21 mouse cellular contexts compared by ENCODE assay signal in the genomic region with DNA sequence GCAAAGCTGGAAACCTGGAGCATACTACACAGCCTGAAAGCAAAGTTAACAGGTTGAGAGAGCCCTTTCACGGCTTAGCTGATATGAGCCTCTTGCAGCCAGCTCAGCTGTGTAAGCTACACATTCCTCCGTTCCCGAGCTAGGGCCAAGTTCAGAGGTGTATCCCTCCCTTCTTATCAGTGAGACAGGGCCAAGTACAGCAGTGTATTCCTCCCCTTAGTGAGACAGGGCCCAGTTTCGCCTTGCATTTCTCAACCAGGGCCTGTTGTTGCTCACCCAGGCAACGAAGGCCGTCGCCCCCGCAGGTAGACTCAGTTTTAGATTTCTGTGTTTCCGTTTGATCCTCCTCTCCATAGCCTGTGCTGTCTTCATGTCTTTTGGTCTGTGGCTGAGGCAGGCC. TPM values are rescaled to one million over a fixed set of nuclear protein-coding genes. Genes with fewer than 3 reads are reported as not detected.
A peak's percentile ranks its signal among the peaks of the same experiment; 100 is the strongest.
DNase-seq lines count a peak whose midpoint lies in the region; ATAC-seq and TF ChIP-seq lines count a peak whose summit lies in the region.
"Had no signal": no experiment of that assay in that cellular context is flagged by ENCODE, and none has a peak within 500 bp of the region (broad histone marks: within the 10 kb centered on the region; RNA-seq: fewer than 3 reads in every experiment).

No protein-coding gene starts in this region.

- TF ChIP-seq CTCF in CH12.LX (conservative IDR thresholded peaks at IDR 0.05 in 1 of 2, IDR thresholded peaks at IDR 0.05 in 1 of 2; ENCODE audit: low read depth in 2 of 2, low read length in 2 of 2) = no peak

- H3K4me3 ChIP-seq in CH12.LX (replicated peaks in 1 of 3; ENCODE audit: low read depth in 2 of 3, low read length in 2 of 3, poor library complexity in 1 of 3) = peak overlapping the region in 2 of 3 experiments; percentile 6 to 51
- no peak overlapping the region for H3K4me3 ChIP-seq in intestine, embryonic 15.5 days (replicated peaks)
- no peak overlapping the region for H3K4me3 ChIP-seq in stomach, embryonic 15.5 days (replicated peaks)
- H3K4me3 ChIP-seq: embryonic facial prominence, embryonic 13.5 days; forebrain, embryonic 12.5 days; heart, adult 2 months; heart, embryonic 13.5 days; hindbrain, embryonic 12.5 days had no signal

- peak; percentile 96 for ATAC-seq in intestine, embryonic 15.5 days
- peak; percentile 70; the same call in 1 of the 2 replicates for ATAC-seq in stomach, embryonic 15.5 days (ENCODE audit: insufficient read depth, low FRiP score, low read depth)
- ATAC-seq: forebrain, embryonic 16.5 days; hindbrain, embryonic 16.5 days had no signal

- H3K79me2 ChIP-seq in CH12.LX (replicated peaks; ENCODE audit: control insufficient read depth, extremely low read depth, insufficient read depth, poor library complexity, severe bottlenecking) = no peaks in the 10 kb centered on the region

- no peak for TF ChIP-seq RAD21 in CH12.LX (IDR thresholded peaks at IDR 0.05; ENCODE audit: low read depth, low read length)

- peaks cover 27 to 63% of the 10 kb centered on the region in 2 experiments for H3K4me1 ChIP-seq in CH12.LX (ENCODE audit: control insufficient read depth in 1 of 2, insufficient read depth in 2 of 2)
- no peaks in the 10 kb centered on the region for H3K4me1 ChIP-seq in intestine, embryonic 15.5 days (replicated peaks)
- no peaks in the 10 kb centered on the region for H3K4me1 ChIP-seq in stomach, embryonic 15.5 days
- H3K4me1 ChIP-seq: embryonic facial prominence, embryonic 13.5 days; forebrain, embryonic 12.5 days; heart, embryonic 13.5 days; hindbrain, embryonic 12.5 days had no signal

- in situ Hi-C loops in CH12.LX (cut with MboI; ENCODE audit: low pct_ligation_motif_present, low pct_unique_long_range_greater_than_20kb, low sequenced_read_pairs) = no loop called here

- H3K4me2 ChIP-seq in CH12.LX (ENCODE audit: insufficient read depth, low read depth, poor library complexity, severe bottlenecking) = peak overlapping the region; percentile 10; the same call in 1 of the 2 replicates
- H3K4me2 ChIP-seq in intestine, embryonic 15.5 days (replicated peaks) = peak overlapping the region; percentile 22; the same call in 1 of the 2 replicates
- no peak overlapping the region for H3K4me2 ChIP-seq in stomach, embryonic 15.5 days
- H3K4me2 ChIP-seq: embryonic facial prominence, embryonic 13.5 days; forebrain, embryonic 12.5 days; heart, embryonic 13.5 days; hindbrain, embryonic 12.5 days had no signal

- no peak for TF ChIP-seq POLR2A in CH12.LX (IDR thresholded peaks at IDR 0.05; ENCODE audit: low read depth, low read length)

- TF ChIP-seq EP300 in CH12.LX (IDR thresholded peaks at IDR 0.05; ENCODE audit: low read length) = no peak

- peaks cover 16 to 33% of the 10 kb centered on the region in 2 experiments for H3K36me3 ChIP-seq in CH12.LX (replicated peaks in 1 of 2; ENCODE audit: control insufficient read depth in 1 of 2, insufficient read depth in 1 of 2, low read length in 1 of 2)
- H3K36me3 ChIP-seq in intestine, embryonic 15.5 days = no peaks in the 10 kb centered on the region
- no peaks in the 10 kb centered on the region for H3K36me3 ChIP-seq in stomach, embryonic 15.5 days
- H3K36me3 ChIP-seq: embryonic facial prominence, embryonic 13.5 days; forebrain, embryonic 12.5 days; heart, embryonic 13.5 days; hindbrain, embryonic 12.5 days had no signal

- H3K9ac ChIP-seq in CH12.LX (ENCODE audit: insufficient read depth, low read depth) = peak overlapping the region; percentile 51; the same call in 1 of the 2 replicates
- H3K9ac ChIP-seq in intestine, embryonic 15.5 days = no peak overlapping the region
- no peak overlapping the region for H3K9ac ChIP-seq in stomach, embryonic 15.5 days
- H3K9ac ChIP-seq: embryonic facial prominence, embryonic 13.5 days; forebrain, embryonic 12.5 days; heart, embryonic 13.5 days; hindbrain, embryonic 12.5 days had no signal

- dilution Hi-C loops in CH12.LX (cut with MboI; ENCODE audit: extremely low pct_ligation_motif_present, extremely low pct_unique_long_range_greater_than_20kb, low sequenced_read_pairs) = no loop called here

- no peaks in the 10 kb centered on the region for H3K27me3 ChIP-seq in CH12.LX (replicated peaks)
- H3K27me3 ChIP-seq in intestine, embryonic 15.5 days (replicated peaks) = no peaks in the 10 kb centered on the region
- no peaks in the 10 kb centered on the region for H3K27me3 ChIP-seq in stomach, embryonic 15.5 days (replicated peaks)
- H3K27me3 ChIP-seq: embryonic facial prominence, embryonic 13.5 days; forebrain, embryonic 12.5 days; heart, embryonic 13.5 days; hindbrain, embryonic 12.5 days had no signal

- H3K27ac ChIP-seq in CH12.LX (ENCODE audit: insufficient read depth, low read depth) = no peak overlapping the region
- H3K27ac ChIP-seq in intestine, embryonic 15.5 days = peak overlapping the region; percentile 83
- no peak overlapping the region for H3K27ac ChIP-seq in stomach, embryonic 15.5 days
- H3K27ac ChIP-seq: embryonic facial prominence, embryonic 13.5 days; forebrain, embryonic 12.5 days; heart, adult 2 months; heart, embryonic 13.5 days; hindbrain, embryonic 12.5 days had no signal

- peaks cover under 1% of the 10 kb centered on the region for H3K9me3 ChIP-seq in CH12.LX (replicated peaks; ENCODE audit: low read length)
- H3K9me3 ChIP-seq in intestine, embryonic 15.5 days = no peaks in the 10 kb centered on the region
- no peaks in the 10 kb centered on the region for H3K9me3 ChIP-seq in stomach, embryonic 15.5 days
- H3K9me3 ChIP-seq: embryonic facial prominence, embryonic 13.5 days; forebrain, embryonic 12.5 days; heart, embryonic 13.5 days; hindbrain, embryonic 12.5 days had no signal

- WGBS in intestine, embryonic 15.5 days = 56% methylated on average over 9 of the region's 9 CpGs
- WGBS in stomach, embryonic 15.5 days = 71% methylated on average over 9 of the region's 9 CpGs

- peak; percentile 14 to 16 for DNase-seq in lung, adult 18-20 months
- DNase-seq in lung, postnatal 4 days = no peak
- DNase-seq in CH12.LX (ENCODE audit: extremely low read depth) = no peak
- DNase-seq in adrenal gland, postnatal 10 days = no peak
- DNase-seq in cerebellum, adult 9-11 months = no peak
- DNase-seq: adrenal gland, adult 8-10 months; cerebellum, adult 11-12 months; cerebellum, adult 9-10 months; cerebellum, postnatal 36 days; gastrocnemius, postnatal 10 days; heart, postnatal 10 days; heart, postnatal 4 days had no signal

TF ChIP-seq in CH12.LX, 34 proteins besides CTCF, POLR2A, EP300 and RAD21:
- TF ChIP-seq TCF12 (IDR thresholded peaks at IDR 0.05; ENCODE audit: low read depth, low read length) (no peak), GABPA (IDR thresholded peaks at IDR 0.05; ENCODE audit: insufficient replicate concordance, low read depth, low read length) (no peak), PAX5 (IDR thresholded peaks at IDR 0.05; ENCODE audit: low read length) (no peak), RCOR1 (conservative IDR thresholded peaks at IDR 0.05; ENCODE audit: low read depth, low read length) (no peak), MAX (IDR thresholded peaks at IDR 0.05; ENCODE audit: low read length) (no peak)

RNA-seq across cellular contexts. Expression of a gene that starts 11.8 kb away (rescaled TPM):
- total RNA-seq in CH12.LX (2012; rRNA removed) = 12.5 and 15.4 TPM in 2 replicates
- total RNA-seq in CH12.LX (2014; rRNA removed) = 15.7 and 15.8 TPM in 2 replicates
- 14.9 and 15.8 TPM in 2 replicates for polyA plus RNA-seq in CH12.LX (2012; ENCODE audit: insufficient read length, low read depth)
- polyA plus RNA-seq in intestine, embryonic 15.5 days (2015; fragmentation: Nextera tagmentation; extraction: Ambion mirVana) = 14.1 and 16.1 TPM in 2 replicates
- polyA plus RNA-seq in stomach, embryonic 15.5 days (2015; fragmentation: Nextera tagmentation; extraction: Ambion mirVana) = 17.3 and 17.5 TPM in 2 replicates
- 10 to 100 TPM; 10.8 to 14.6 TPM for total RNA-seq in adrenal gland, postnatal 10 days (2021)

Comparison
In these comparisons a context has a peak if more than half of its experiments do, and no peak if none do; other contexts are left out.
1. DNase-seq: peak in lung, adult 18-20 months (2 of 2); none in lung, postnatal 4 days (0 of 2), CH12.LX (single experiment), adrenal gland, postnatal 10 days (single experiment) and cerebellum, adult 9-11 months (single experiment).
2. H3K4me3 ChIP-seq: peak in CH12.LX (2 of 3); none in intestine, embryonic 15.5 days (single experiment) and stomach, embryonic 15.5 days (single experiment).